Mouse (Mus musculus) adrenal gland, postnatal 4 days (tissue): ENCODE results near the gene Tmem192. TPM values are rescaled to one million over a fixed set of nuclear protein-coding genes. Genes with fewer than 3 reads are reported as not detected.
"Not testable (repeated sequence)": the region's sequence is repeated elsewhere in the genome, so short reads cannot be mapped to it uniquely, and the experiment has no call there.

Source experiments
- DNase-seq, 2 experiments: peaks; one replicate each; pipeline ENCODE4 v3.0.0; 2021 to 2022; ENCODE audit warnings: low spot score in 2 of 2, mixed read lengths in 2 of 2
- total RNA-seq, 2 experiments: library from RNA; stranded (reverse); gene quantifications; 2 replicates each; pipeline ENCODE4 v1.2.3; 2021

The Tmem192 gene
- total RNA-seq, 2 experiments from 2014 or later = 42.9 to 46.6 TPM

- no peak for DNase-seq
Measured at GRCm38 (mm10) chr8:64959025-64959424, 12.0 kb downstream of the Tmem192 start.

DNA sequence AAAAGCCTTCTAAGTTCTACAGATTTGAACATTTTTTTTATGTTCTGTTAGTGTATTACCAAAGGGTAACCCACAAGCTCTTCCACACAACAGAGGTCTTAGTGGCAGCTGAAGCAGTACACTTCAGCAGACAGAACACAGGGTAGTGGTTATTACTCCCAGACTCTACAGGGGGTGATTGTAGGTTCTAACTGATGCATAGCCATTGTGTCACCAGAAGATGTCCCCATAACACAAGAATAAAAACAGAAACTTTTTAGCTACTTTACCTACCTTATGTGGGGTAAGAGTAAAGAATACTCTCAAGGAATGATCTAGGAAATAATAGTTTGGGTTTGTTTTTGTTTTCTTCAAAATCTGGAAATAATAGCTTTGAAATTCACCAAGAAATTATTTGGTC, 15.9 kb downstream of the Tmem192 start:
- DNase-seq = no peak

DNA sequence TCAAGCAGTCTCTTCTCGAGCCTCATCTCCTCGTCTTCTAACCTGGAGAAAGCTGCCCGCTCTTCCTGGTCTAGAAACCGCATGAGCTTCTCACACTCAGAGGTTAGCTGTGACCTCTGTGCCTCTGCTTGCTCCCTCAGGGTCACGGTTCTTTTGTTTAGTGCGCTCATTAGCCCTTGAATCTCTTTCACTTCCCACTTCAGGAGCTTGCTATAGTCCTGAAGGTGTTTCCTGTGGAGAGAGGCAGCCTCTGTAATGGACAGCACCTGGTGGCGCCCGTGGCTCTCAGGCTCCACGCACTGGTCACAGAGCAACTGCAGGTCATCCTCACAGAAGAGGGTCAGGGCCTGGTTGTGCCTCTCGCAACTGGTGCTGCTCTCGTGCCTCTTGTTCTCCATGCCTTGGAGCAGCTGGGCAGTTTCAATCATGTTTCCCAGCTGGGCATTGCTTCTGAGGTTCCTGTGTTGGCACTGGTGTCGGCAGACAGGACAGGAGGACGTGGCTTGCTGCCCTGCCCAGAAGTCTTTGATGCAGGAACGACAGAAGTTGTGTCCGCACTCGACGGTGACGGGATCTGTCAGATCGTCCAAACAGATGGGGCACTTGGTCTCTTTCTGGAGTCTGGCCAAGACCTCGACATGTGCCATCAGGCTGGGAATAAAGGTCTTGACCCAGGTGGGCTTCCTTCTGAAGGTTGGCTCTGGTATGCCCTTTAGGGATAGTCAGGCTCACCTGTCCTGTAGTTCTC, 36.3 kb downstream of the Tmem192 start:
- no peak for DNase-seq

GRCm38 (mm10) chr8:64987731-64988130, 40.7 kb downstream of the Tmem192 start, which contains the start of gene Trim75:
TSS of gene Trim75 (minus strand) at chr8:64987831.
- DNase-seq = no peak

- DNase-seq = no peak
Measured at GRCm38 (mm10) chr8:64998806-64999365, 51.9 kb downstream of the Tmem192 start.

GRCm38 (mm10) chr8:65007616-65008015, 60.6 kb downstream of the Tmem192 start:
- not testable (repeated sequence) for DNase-seq

DNA sequence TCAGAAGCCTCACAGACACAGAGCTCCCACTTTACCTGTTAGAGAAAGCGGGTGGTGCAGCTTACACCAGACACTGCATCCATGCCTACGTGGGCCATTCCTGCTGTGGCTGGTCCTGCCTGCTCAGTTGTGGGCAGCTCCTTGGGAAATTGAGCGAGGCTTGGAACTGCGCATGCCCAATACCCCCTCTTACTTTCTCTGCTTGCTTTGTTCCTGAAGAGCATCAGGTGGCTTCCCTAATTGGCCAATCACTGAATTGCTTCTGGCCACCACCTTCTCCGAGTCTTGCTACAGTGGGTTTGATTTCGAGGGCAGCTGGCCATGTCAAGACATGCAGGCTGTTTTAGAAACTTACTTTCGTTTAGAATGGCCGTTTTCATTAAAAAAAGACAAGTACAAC, 71.4 kb downstream of the Tmem192 start, which contains the start of the genes Trim61 and Trim60:
Gene Trim61 (minus strand): TSS at position 101 of the 400 bp plus-strand sequence.
Gene Trim60 (minus strand): TSS at position 162 of the 400 bp plus-strand sequence.
- no peak for DNase-seq

Other genes with a start within 250 kb of the Tmem192 start
- 10 to 100 TPM; 44.3 to 46.1 TPM for gene Msmo1, start 213.4 kb upstream of the Tmem192 start, total RNA-seq
- gene Klhl2, start 97.2 kb upstream of the Tmem192 start, total RNA-seq = 10 to 100 TPM; 36.0 to 38.3 TPM
- not detected for gene Trim75, start 40.6 kb downstream of the Tmem192 start, total RNA-seq
- not detected for gene Trim61, start 71.3 kb downstream of the Tmem192 start, total RNA-seq
- not detected for gene Trim60, start 71.4 kb downstream of the Tmem192 start, total RNA-seq
- 1 to 10 TPM in 1 of 2 experiments, not detected in 1; 1.4 TPM for gene Apela, start 90.2 kb downstream of the Tmem192 start, total RNA-seq
- not detected for gene Gm10663, start 127.8 kb downstream of the Tmem192 start, total RNA-seq
- not detected for gene BC030870, start 182.4 kb downstream of the Tmem192 start, total RNA-seq